Comparison of ENCODE assay signal across 14 mouse cellular contexts in the genomic region with DNA sequence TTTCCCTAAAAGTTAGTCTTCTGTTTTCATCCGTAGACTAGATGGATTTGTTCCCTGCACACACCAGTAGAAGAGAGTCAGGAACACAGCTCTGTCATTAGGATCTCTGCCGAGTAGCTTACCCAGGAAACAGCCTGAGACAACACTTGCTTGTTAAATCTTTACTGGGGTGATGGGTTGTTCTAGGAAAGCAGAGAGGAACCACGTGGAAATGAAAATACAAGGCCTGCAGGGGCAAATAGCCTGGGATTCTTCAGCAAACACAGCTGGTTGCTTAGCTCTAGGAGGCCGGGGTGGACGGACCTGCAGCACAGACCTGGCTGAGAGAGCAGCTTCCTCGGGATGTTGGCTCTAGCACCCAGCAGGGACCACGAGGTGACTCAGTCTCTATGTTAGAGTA. TPM values are rescaled to one million over a fixed set of nuclear protein-coding genes. Genes with fewer than 3 reads are reported as not detected.
DNase-seq lines count a peak whose midpoint lies in the region; ATAC-seq and TF ChIP-seq lines count a peak whose summit lies in the region.
"Had no signal": no experiment of that assay in that cellular context is flagged by ENCODE, and none has a peak within 500 bp of the region (broad histone marks: within the 10 kb centered on the region; RNA-seq: fewer than 3 reads in every experiment).

No protein-coding gene starts in this region.

- no peak overlapping the region for H3K4me2 ChIP-seq in hindbrain, postnatal 0 days (ENCODE audit: low read depth, low read length)
- H3K4me2 ChIP-seq in hindbrain, embryonic 12.5 days (replicated peaks), result no peak overlapping the region
- no peak overlapping the region for H3K4me2 ChIP-seq in neural tube, embryonic 15.5 days
- no peak overlapping the region for H3K4me2 ChIP-seq in intestine, embryonic 15.5 days (replicated peaks)
- no peak overlapping the region for H3K4me2 ChIP-seq in stomach, embryonic 16.5 days (ENCODE audit: low read depth, low read length)

- 34% methylated on average over 7 of the region's 7 CpGs for WGBS in hindbrain, postnatal 0 days
- WGBS in hindbrain, embryonic 12.5 days, result 50% methylated on average over 7 of the region's 7 CpGs
- 46% methylated on average over 7 of the region's 7 CpGs for WGBS in neural tube, embryonic 15.5 days
- 28% methylated on average over 7 of the region's 7 CpGs for WGBS in intestine, embryonic 15.5 days
- WGBS in stomach, embryonic 16.5 days, result 28% methylated on average over 7 of the region's 7 CpGs

- no peaks in the 10 kb centered on the region for H3K27me3 ChIP-seq in hindbrain, postnatal 0 days (ENCODE audit: insufficient read depth, low read length)
- H3K27me3 ChIP-seq in hindbrain, embryonic 12.5 days, result no peaks in the 10 kb centered on the region; the same call in 1 of the 2 replicates
- no peaks in the 10 kb centered on the region for H3K27me3 ChIP-seq in neural tube, embryonic 15.5 days (replicated peaks)
- no peaks in the 10 kb centered on the region for H3K27me3 ChIP-seq in intestine, embryonic 15.5 days (replicated peaks)
- H3K27me3 ChIP-seq in stomach, embryonic 16.5 days (ENCODE audit: control insufficient read depth, insufficient read depth, low read length), result no peaks in the 10 kb centered on the region

- H3K27ac ChIP-seq in hindbrain, postnatal 0 days, result peak overlapping the region; percentile 54; the same call in 1 of the 2 replicates
- no peak overlapping the region for H3K27ac ChIP-seq in hindbrain, embryonic 12.5 days
- H3K27ac ChIP-seq in neural tube, embryonic 15.5 days (replicated peaks), result no peak overlapping the region
- H3K27ac ChIP-seq in intestine, embryonic 15.5 days, result peak overlapping the region; percentile 78
- H3K27ac ChIP-seq in stomach, embryonic 16.5 days (ENCODE audit: low read length), result peak overlapping the region; percentile 76
- H3K27ac ChIP-seq: embryonic facial prominence, embryonic 10.5 days; heart, adult 2 months had no signal

- peak; percentile 60 for DNase-seq in hindbrain, postnatal 0 days (ENCODE audit: low spot score)
- DNase-seq in neural tube, embryonic 10.5 days (ENCODE audit: extremely low spot score, low spot score), result no peak
- no peak for DNase-seq in spleen, adult 18-20 months
- DNase-seq in thymus, postnatal 14 days, result no peak
- DNase-seq: cerebellum, adult 18-20 months; heart, adult 2 months; heart, postnatal 4 days; lung, adult 18-20 months; thymus, postnatal 25 days had no signal

- H3K4me1 ChIP-seq in hindbrain, postnatal 0 days (ENCODE audit: insufficient read depth, low read length), result no peaks in the 10 kb centered on the region
- peaks cover 6% of the 10 kb centered on the region for H3K4me1 ChIP-seq in hindbrain, embryonic 12.5 days
- H3K4me1 ChIP-seq in neural tube, embryonic 15.5 days, result 0 out of 2 replicates have a peak, but pooled peaks cover 4% of the 10 kb centered on the region
- H3K4me1 ChIP-seq in intestine, embryonic 15.5 days (replicated peaks), result 0 out of 2 replicates have a peak, but pooled peaks cover 5% of the 10 kb centered on the region
- H3K4me1 ChIP-seq in stomach, embryonic 16.5 days (ENCODE audit: control insufficient read depth, insufficient read depth, low read length), result no peaks in the 10 kb centered on the region

- ATAC-seq in hindbrain, postnatal 0 days, result peak; percentile 82
- no peak for ATAC-seq in hindbrain, embryonic 12.5 days (ENCODE audit: low FRiP score)
- ATAC-seq in neural tube, embryonic 15.5 days (ENCODE audit: low FRiP score), result 0 out of 2 replicates have a peak, but pooled peaks have one; percentile 31
- peak; percentile 34 for ATAC-seq in intestine, embryonic 15.5 days
- no peak for ATAC-seq in stomach, embryonic 16.5 days (ENCODE audit: insufficient read depth, low FRiP score)

- H3K9ac ChIP-seq in hindbrain, postnatal 0 days (replicated peaks; ENCODE audit: low read length), result no peak overlapping the region
- H3K9ac ChIP-seq in hindbrain, embryonic 12.5 days, result no peak overlapping the region
- no peak overlapping the region for H3K9ac ChIP-seq in neural tube, embryonic 15.5 days (replicated peaks)
- no peak overlapping the region for H3K9ac ChIP-seq in intestine, embryonic 15.5 days
- no peak overlapping the region for H3K9ac ChIP-seq in stomach, embryonic 16.5 days (ENCODE audit: low read length)

- H3K36me3 ChIP-seq in hindbrain, postnatal 0 days (ENCODE audit: insufficient read depth, low read length), result no peaks in the 10 kb centered on the region
- H3K36me3 ChIP-seq in hindbrain, embryonic 12.5 days, result no peaks in the 10 kb centered on the region
- no peaks in the 10 kb centered on the region for H3K36me3 ChIP-seq in neural tube, embryonic 15.5 days
- H3K36me3 ChIP-seq in intestine, embryonic 15.5 days, result no peaks in the 10 kb centered on the region
- no peaks in the 10 kb centered on the region for H3K36me3 ChIP-seq in stomach, embryonic 16.5 days (ENCODE audit: control insufficient read depth, insufficient read depth, low read length)
- H3K36me3 ChIP-seq: embryonic facial prominence, embryonic 10.5 days had no signal

- no peak overlapping the region for H3K4me3 ChIP-seq in hindbrain, postnatal 0 days (ENCODE audit: low read length)
- H3K4me3 ChIP-seq in hindbrain, embryonic 12.5 days, result no peak overlapping the region
- no peak overlapping the region for H3K4me3 ChIP-seq in neural tube, embryonic 15.5 days (replicated peaks)
- H3K4me3 ChIP-seq in intestine, embryonic 15.5 days (replicated peaks), result no peak overlapping the region
- H3K4me3 ChIP-seq in stomach, embryonic 16.5 days (replicated peaks; ENCODE audit: low read length), result no peak overlapping the region
- H3K4me3 ChIP-seq: embryonic facial prominence, embryonic 10.5 days; heart, adult 2 months had no signal

- no peaks in the 10 kb centered on the region for H3K9me3 ChIP-seq in hindbrain, postnatal 0 days (ENCODE audit: low read length)
- no peaks in the 10 kb centered on the region for H3K9me3 ChIP-seq in hindbrain, embryonic 12.5 days (replicated peaks)
- H3K9me3 ChIP-seq in neural tube, embryonic 15.5 days (replicated peaks), result no peaks in the 10 kb centered on the region
- H3K9me3 ChIP-seq in intestine, embryonic 15.5 days, result no peaks in the 10 kb centered on the region
- no peaks in the 10 kb centered on the region for H3K9me3 ChIP-seq in stomach, embryonic 16.5 days (replicated peaks; ENCODE audit: control insufficient read depth, low read length)
- H3K9me3 ChIP-seq: embryonic facial prominence, embryonic 10.5 days had no signal

- TF ChIP-seq CTCF in hindbrain, postnatal 0 days (IDR thresholded peaks at IDR 0.05; ENCODE audit: low read depth), result no peak

RNA-seq across cellular contexts. Expression of a gene that starts 49.9 kb away (rescaled TPM):
- 48.1 and 68.5 TPM in 2 replicates for total RNA-seq in hindbrain, postnatal 0 days (2014; rRNA removed)
- 293 and 295 TPM in 2 replicates for polyA plus RNA-seq in hindbrain, postnatal 0 days (2015; fragmentation: Nextera tagmentation; extraction: Ambion mirVana)
- polyA plus RNA-seq in hindbrain, embryonic 12.5 days (2016; fragmentation: Nextera tagmentation; extraction: Ambion mirVana), result 76.2 and 93.8 TPM in 2 replicates
- 48.8 and 54.0 TPM in 2 replicates for polyA plus RNA-seq in neural tube, embryonic 15.5 days (2015; fragmentation: Nextera tagmentation; extraction: Ambion mirVana)
- 0.49 and 0.60 TPM in 2 replicates for polyA plus RNA-seq in intestine, embryonic 15.5 days (2015; fragmentation: Nextera tagmentation; extraction: Ambion mirVana)
- polyA plus RNA-seq in stomach, embryonic 16.5 days (2015; fragmentation: Nextera tagmentation; extraction: Ambion mirVana), result 0.83 and 1.5 TPM in 2 replicates

RNA-seq across cellular contexts. Expression of a gene that starts 57.6 kb away (rescaled TPM):
- total RNA-seq in hindbrain, postnatal 0 days (2014; rRNA removed), result 102 and 108 TPM in 2 replicates
- 134 and 137 TPM in 2 replicates for polyA plus RNA-seq in hindbrain, postnatal 0 days (2015; fragmentation: Nextera tagmentation; extraction: Ambion mirVana)
- polyA plus RNA-seq in hindbrain, embryonic 12.5 days (2016; fragmentation: Nextera tagmentation; extraction: Ambion mirVana), result 45.5 and 55.7 TPM in 2 replicates
- polyA plus RNA-seq in neural tube, embryonic 15.5 days (2015; fragmentation: Nextera tagmentation; extraction: Ambion mirVana), result 123 and 143 TPM in 2 replicates
- 174 and 190 TPM in 2 replicates for polyA plus RNA-seq in intestine, embryonic 15.5 days (2015; fragmentation: Nextera tagmentation; extraction: Ambion mirVana)
- polyA plus RNA-seq in stomach, embryonic 16.5 days (2015; fragmentation: Nextera tagmentation; extraction: Ambion mirVana), result 82.0 and 98.2 TPM in 2 replicates

Comparison
In these comparisons a context has a peak if more than half of its experiments do, and no peak if none do; other contexts are left out.
1. ATAC-seq: peak in hindbrain, postnatal 0 days (single experiment), neural tube, embryonic 15.5 days (single experiment) and intestine, embryonic 15.5 days (single experiment); none in hindbrain, embryonic 12.5 days (single experiment) and stomach, embryonic 16.5 days (single experiment).
2. H3K27ac ChIP-seq: peak in hindbrain, postnatal 0 days (single experiment), intestine, embryonic 15.5 days (single experiment) and stomach, embryonic 16.5 days (single experiment); none in hindbrain, embryonic 12.5 days (single experiment) and neural tube, embryonic 15.5 days (single experiment).
3. RNA of a gene that starts 49.9 kb away (polyA plus RNA-seq): 293 to 295 TPM in hindbrain, postnatal 0 days, 76.2 to 93.8 TPM in hindbrain, embryonic 12.5 days and 48.8 to 54.0 TPM in neural tube, embryonic 15.5 days; 0.83 to 1.5 TPM in stomach, embryonic 16.5 days and 0.49 to 0.60 TPM in intestine, embryonic 15.5 days; every median in the first group is over 10 times any median in the second.